Mouse (Mus musculus) liver, postnatal 0 days (tissue): Measurements from ENCODE around the gene Cbfa2t3. TPM values are rescaled to one million over a fixed set of nuclear protein-coding genes. Genes with fewer than 3 reads are reported as not detected.

Source experiments
- ATAC-seq: fragments of 200-750 bp; cut with Nextera tagmentation; 2 replicates; pipeline ENCODE4 v1.8.0; 2017; ENCODE audit warnings: mild to moderate bottlenecking, moderate library complexity
- DNase-seq: peaks from one replicate; pipeline ENCODE4 v3.0.0-alpha.2; 2016
- H3K27ac ChIP-seq: fragments of 300-500 bp; sonication (generic); 2 replicates; pipeline ENCODE4 v1.5.1; 2014; ENCODE audit warnings: antibody characterized with exemption, moderate library complexity, mild to moderate bottlenecking, low read depth
- H3K27me3 ChIP-seq: fragments of 300-500 bp; sonication (generic); 2 replicates; pipeline ENCODE4 v1.6.1; 2014; ENCODE audit warnings: low read length, control low read depth, mixed read lengths; ENCODE audit not compliant: insufficient read depth
- H3K36me3 ChIP-seq: fragments of 300-500 bp; sonication (generic); replicated peaks from 2 replicates; pipeline ENCODE4 v1.6.1; 2014; ENCODE audit warnings: mild to moderate bottlenecking, control low read depth, low read length, moderate library complexity, mixed read lengths; ENCODE audit not compliant: insufficient read depth
- H3K4me1 ChIP-seq: fragments of 300-500 bp; sonication (generic); 2 replicates; pipeline ENCODE4 v1.6.1; 2014; ENCODE audit warnings: antibody characterized with exemption, mild to moderate bottlenecking, control low read depth; ENCODE audit not compliant: insufficient read depth
- H3K4me2 ChIP-seq: fragments of 300-500 bp; sonication (generic); 2 replicates; pipeline ENCODE4 v1.6.1; 2014; ENCODE audit warnings: low read depth, mild to moderate bottlenecking, low read length, moderate library complexity, mixed read lengths
- H3K4me3 ChIP-seq: fragments of 300-500 bp; sonication (generic); 2 replicates; pipeline ENCODE4 v1.5.1; 2014; ENCODE audit warnings: low read depth, low read length
- H3K9ac ChIP-seq: fragments of 300-500 bp; sonication (generic); replicated peaks from 2 replicates; pipeline ENCODE4 v1.6.1; 2014; ENCODE audit warnings: mild to moderate bottlenecking, moderate library complexity
- H3K9me3 ChIP-seq: fragments of 300-500 bp; sonication (generic); 2 replicates; pipeline ENCODE4 v1.6.1; 2016; ENCODE audit warnings: mild to moderate bottlenecking, control low read depth, low read length, mixed read lengths
- CTCF ChIP-seq: sonication (generic); IDR thresholded peaks from 2 replicates; pipeline ENCODE4 v1.5.1; 2016; ENCODE audit warnings: antibody characterized with exemption, low read depth
- EP300 ChIP-seq: IDR thresholded peaks from 2 replicates; pipeline ENCODE4 v1.6.1; 2016; ENCODE audit warnings: antibody characterized with exemption, low read depth, mild to moderate bottlenecking
- WGBS: fragments of 180-500 bp; shearing (Covaris S2); extraction: QIAGEN DNeasy Blood & Tissue Kit; methylation state at CpG from one replicate; pipeline ENCODE4 v1.1.7; 2014; ENCODE audit not compliant: insufficient replicate concordance; 5-methylcytosine and 5-hydroxymethylcytosine counted together
- polyA plus RNA-seq: library from polyadenylated mRNA; unstranded; fragments of >200 nt; fragmentation: Nextera tagmentation; extraction: Ambion mirVana; gene quantifications from 2 replicates; pipeline ENCODE4 v1.2.1, GENCODE M21; 2015

Gene Cbfa2t3
- polyA plus RNA-seq, 1 experiment from 2014 or later: 2.4 TPM

GRCm38 (mm10) chr8:122640825-122641224 lies 58.1 kb downstream of the Cbfa2t3 start:
- Histone ChIP-seq H3K27ac (no peak overlapping the region), H3K4me1 (peaks cover 9% of the 10 kb centered on the region; the same call in 1 of the 2 replicates), H3K4me2 (no peak overlapping the region), H3K9me3 (no peaks in the 10 kb centered on the region), H3K4me3 (no peak overlapping the region), H3K36me3 (peaks cover 3% of the 10 kb centered on the region), H3K9ac (no peak overlapping the region), H3K27me3 (no peaks in the 10 kb centered on the region)
- TF ChIP-seq EP300: no peak
- TF ChIP-seq CTCF: no peak
- DNase-seq (no peak), ATAC-seq (no peak)
- 84% methylated on average over 4 of the region's 4 CpGs for WGBS

GRCm38 (mm10) chr8:122639521-122640248 lies 59.2 kb downstream of the Cbfa2t3 start:
- no peaks in the 10 kb centered on the region for H3K27me3 ChIP-seq
- H3K4me2 ChIP-seq: no peak overlapping the region
- peak; percentile 35; the same call in 1 of the 2 replicates for ATAC-seq
- H3K4me1 ChIP-seq: peaks cover 12% of the 10 kb centered on the region
- WGBS: 65% methylated on average over 16 of the region's 16 CpGs
- H3K9ac ChIP-seq: no peak overlapping the region
- no peak for TF ChIP-seq CTCF
- no peak for TF ChIP-seq EP300
- peaks cover 5% of the 10 kb centered on the region for H3K36me3 ChIP-seq
- no peaks in the 10 kb centered on the region for H3K9me3 ChIP-seq
- DNase-seq: no peak
- H3K27ac ChIP-seq: no peak overlapping the region
- H3K4me3 ChIP-seq: no peak overlapping the region

- ATAC-seq: no peak
- Histone ChIP-seq H3K27ac (no peak overlapping the region), H3K27me3 (no peaks in the 10 kb centered on the region), H3K4me2 (no peak overlapping the region), H3K9ac (no peak overlapping the region), H3K4me3 (no peak overlapping the region), H3K4me1 (peaks cover 12% of the 10 kb centered on the region), H3K36me3 (peaks cover 11% of the 10 kb centered on the region), H3K9me3 (no peaks in the 10 kb centered on the region)
- DNase-seq: no peak
- TF ChIP-seq EP300 (no peak), CTCF (no peak)
- WGBS: 79% methylated on average over 16 of the region's 16 CpGs
These were observed 60.3 kb downstream of the Cbfa2t3 start for GRCm38 (mm10) chr8:122638601-122639000.

GRCm38 (mm10) chr8:122637230-122637629 lies 61.7 kb downstream of the Cbfa2t3 start:
- Histone ChIP-seq H3K9ac (no peak overlapping the region), H3K4me3 (no peak overlapping the region), H3K27ac (no peak overlapping the region), H3K4me2 (no peak overlapping the region), H3K27me3 (no peaks in the 10 kb centered on the region), H3K4me1 (peaks cover 12% of the 10 kb centered on the region), H3K36me3 (peaks cover 15% of the 10 kb centered on the region), H3K9me3 (no peaks in the 10 kb centered on the region)
- DNase-seq (no peak), ATAC-seq (no peak)
- 86% methylated on average over 9 of the region's 9 CpGs for WGBS
- TF ChIP-seq EP300 (no peak), CTCF (no peak)

GRCm38 (mm10) chr8:122636803-122637175 lies 62.1 kb downstream of the Cbfa2t3 start:
- 69% methylated on average over 9 of the region's 9 CpGs for WGBS
- Histone ChIP-seq H3K27me3 (no peaks in the 10 kb centered on the region), H3K9me3 (no peaks in the 10 kb centered on the region), H3K4me3 (no peak overlapping the region), H3K4me2 (no peak overlapping the region), H3K4me1 (peaks cover 12% of the 10 kb centered on the region), H3K9ac (no peak overlapping the region), H3K36me3 (peaks cover 15% of the 10 kb centered on the region), H3K27ac (no peak overlapping the region)
- TF ChIP-seq EP300: no peak
- TF ChIP-seq CTCF: no peak
- DNase-seq (no peak), ATAC-seq (no peak)

- Histone ChIP-seq H3K4me1 (peaks cover 12% of the 10 kb centered on the region), H3K27me3 (no peaks in the 10 kb centered on the region), H3K27ac (peak overlapping the region; percentile 18; the same call in 1 of the 2 replicates), H3K4me2 (no peak overlapping the region), H3K9me3 (no peaks in the 10 kb centered on the region), H3K36me3 (peaks cover 15% of the 10 kb centered on the region), H3K4me3 (no peak overlapping the region), H3K9ac (no peak overlapping the region)
- TF ChIP-seq CTCF: no peak
- TF ChIP-seq EP300: peak; percentile 80
- peak; percentile 82 for ATAC-seq
- DNase-seq: no peak
- WGBS: 57% methylated on average over 14 of the region's 14 CpGs
These were observed 62.8 kb downstream of the Cbfa2t3 start for GRCm38 (mm10) chr8:122635878-122636802.
